Mouse (Mus musculus): ENCODE measurements around the gene Col7a1. TPM values are rescaled to one million over a fixed set of nuclear protein-coding genes. Genes with fewer than 3 reads are reported as not detected.

Col7a1 gene
- total RNA-seq, 2 experiments from 2014 or later = 6.2 to 8.1 TPM

DNA sequence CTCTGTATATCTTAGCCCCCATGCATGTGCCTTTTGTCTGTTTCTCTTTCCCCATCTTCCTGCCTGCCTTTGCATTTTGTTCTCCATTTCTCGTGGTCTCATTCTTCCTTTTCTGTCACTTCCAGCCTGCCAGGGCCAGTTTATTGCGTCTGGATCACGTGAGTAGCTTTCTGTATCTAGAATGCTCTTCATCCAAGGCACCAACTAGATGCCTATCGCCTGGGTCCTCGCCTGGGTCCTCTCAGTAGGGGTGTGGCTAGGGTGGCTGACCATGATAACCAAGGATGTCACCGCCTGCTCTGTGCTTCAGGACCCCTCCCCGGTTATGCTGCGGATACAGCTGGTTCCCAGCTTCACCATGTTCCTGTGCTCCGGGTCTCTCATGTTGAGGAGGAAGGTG is 29.8 kb downstream of the Col7a1 start:
- intact Hi-C loops (cut with DNase I) = no loop called here
- no peak for DNase-seq

DNA sequence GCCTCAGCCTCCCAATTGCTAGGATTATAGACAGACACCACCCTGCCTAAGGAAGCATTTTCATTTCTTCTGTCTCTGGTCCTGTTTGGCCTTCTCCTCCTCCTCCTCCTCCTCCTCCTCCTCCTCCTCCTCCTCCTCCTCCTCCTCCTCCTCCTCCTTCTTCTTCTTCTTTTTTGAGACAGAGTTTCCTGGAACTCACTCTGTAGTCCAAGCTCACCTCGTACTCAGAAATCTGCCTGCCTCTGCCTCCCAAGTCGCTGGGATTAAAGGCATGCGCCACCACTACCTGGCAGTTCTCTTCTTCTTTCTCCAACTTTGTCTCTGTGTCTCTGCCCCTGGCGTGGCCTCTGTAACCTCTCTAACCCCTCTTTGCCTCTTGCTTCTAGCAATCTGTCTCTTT is 32.3 kb downstream of the Col7a1 start, which contains the start of gene Ucn2:
TSS of gene Ucn2 (plus strand) at position 301 of the 400 bp plus-strand sequence.
- no peak for DNase-seq
- intact Hi-C loops (cut with DNase I) = no loop called here

DNA sequence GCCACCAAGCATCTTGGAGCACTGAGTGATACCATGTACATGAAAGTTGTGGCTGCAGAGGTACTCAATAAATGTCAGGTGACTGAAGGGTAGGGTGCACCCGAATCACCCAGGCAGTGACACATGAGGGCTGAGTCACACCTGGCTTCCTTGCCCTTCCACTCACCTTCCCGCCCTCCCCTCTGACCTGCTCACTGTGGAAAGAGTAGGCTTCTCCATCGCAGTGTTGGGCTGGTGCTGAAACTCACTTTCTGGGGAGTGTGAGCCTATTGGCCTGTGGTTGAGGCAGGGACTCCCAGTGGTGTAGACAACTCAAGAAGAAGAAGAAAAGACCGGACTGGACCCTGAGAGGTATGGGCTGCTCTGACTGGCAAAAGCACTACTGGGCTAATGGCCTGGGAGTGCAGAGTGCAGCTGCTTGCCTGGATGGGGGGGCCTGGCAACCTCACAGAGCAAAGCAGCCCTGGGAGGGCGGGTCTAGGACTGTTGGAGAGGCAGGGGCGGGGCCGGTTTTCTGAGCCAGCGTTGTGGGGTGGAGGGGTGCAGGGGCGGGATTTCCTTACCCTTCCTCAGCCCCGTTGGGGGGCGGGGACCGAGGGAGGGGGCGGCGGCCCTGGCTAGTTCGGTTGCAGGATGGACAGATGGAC is 34.4 kb downstream of the Col7a1 start:
- DNase-seq = peak; percentile 68
- intact Hi-C loops (cut with DNase I) = no loop called here

DNA sequence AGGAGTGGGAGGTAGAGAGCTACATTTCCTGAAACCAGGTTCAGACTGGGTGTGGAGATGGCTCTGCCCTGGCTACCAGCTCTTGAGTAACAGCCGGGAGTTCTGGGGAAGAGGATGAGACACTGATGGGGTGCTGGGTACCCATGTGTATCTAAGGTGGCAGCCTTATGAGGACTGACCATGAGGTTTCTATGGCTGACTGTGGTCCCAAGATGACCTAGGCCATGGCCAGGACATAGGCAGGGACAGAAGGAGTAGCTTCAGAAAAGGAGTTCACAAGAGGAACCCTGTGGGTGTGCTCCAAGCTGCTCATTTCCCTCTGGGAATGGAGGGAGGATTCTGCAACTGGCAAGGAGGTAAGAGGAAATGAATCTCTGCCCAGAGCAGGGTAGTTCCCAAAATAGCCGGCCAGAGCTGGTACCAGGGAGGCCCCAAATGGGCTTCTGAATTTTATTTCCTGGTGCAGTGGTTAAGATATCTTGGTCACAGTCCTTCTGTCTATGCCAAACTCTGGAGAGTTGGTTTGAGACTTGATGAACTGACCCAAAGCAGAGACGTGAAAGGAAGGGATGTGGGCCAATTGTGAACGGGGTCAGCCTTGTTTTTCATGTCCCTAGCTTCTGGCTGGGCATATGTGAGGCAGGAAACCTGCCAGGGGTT is 36.5 kb downstream of the Col7a1 start:
- intact Hi-C loops (cut with DNase I) = no loop called here
- DNase-seq = no peak

DNA sequence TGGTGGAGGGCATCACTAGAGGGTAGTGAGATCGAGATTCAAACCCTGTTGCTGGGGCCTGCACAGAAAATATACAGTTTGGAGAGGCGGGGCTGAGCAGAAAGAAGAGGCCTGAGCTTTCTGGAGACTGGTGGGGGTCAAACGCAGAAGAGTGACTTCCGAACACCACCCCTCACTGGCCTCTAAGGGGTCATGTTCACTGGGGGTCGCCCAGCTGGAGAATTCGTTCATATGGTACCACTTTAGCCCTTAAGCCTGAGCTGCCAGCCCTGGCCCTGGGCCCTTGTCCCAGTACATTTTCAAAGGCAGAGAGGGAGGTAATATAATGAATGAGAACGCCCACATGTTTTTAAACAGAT is 37.1 kb downstream of the Col7a1 start:
- intact Hi-C loops (cut with DNase I) = no loop called here
- no peak for DNase-seq

DNA sequence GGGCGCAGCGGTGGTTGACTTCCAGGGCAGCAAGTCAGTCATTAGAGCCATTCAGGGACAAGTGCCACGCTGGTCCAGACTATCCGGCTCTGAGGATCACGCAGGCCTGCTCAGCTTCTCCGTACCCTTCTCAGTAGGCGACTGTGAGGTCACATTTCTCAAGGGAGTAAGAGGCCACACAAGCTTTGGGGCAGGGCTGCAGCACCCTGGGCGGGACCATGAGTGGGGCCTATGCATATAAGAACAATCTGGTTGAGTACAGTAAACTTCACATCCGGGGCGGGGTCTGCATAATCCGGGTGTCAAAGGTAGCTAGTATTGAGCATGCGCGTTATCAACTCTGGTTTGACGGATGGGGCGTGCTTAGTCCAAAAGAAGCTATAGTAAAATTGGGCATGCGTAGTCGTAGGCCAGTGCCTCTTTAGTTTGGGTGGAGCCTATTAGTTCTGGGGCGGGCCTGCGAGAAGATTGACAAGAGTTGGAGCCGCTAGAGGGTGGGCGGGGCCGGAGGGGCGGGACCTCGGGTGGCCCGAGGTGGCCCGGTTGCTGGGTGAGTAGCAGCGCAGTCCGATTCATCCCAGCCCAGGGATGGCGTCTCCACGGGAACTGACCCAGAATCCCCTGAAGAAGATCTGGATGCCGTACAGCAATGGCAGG is 38.2 kb downstream of the Col7a1 start, which contains the start of gene Pfkfb4:
TSS of gene Pfkfb4 (plus strand) at position 351 of the 657 bp plus-strand sequence.
- intact Hi-C loops (cut with DNase I) = no loop called here
- DNase-seq = peak; percentile 96

DNA sequence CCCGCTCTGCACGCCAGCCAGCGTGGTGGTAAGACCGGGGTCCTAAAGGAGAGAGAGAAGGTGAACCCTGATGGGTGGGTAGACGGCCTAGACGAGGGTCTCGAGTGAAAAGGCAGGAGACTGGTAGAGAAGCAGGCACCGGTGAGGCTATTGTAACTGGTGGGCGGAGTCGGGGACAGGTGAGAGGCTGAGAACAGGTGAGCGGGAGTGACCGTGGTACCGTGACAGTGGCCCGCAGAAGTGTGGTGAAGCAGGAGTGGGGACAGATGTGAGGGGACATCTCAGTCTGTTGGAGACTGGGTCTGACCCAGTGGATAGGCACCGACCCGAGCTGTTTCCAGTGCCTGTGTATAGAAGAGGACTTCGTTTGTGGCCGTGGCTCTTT is 38.7 kb downstream of the Col7a1 start:
- intact Hi-C loops (cut with DNase I) = no loop called here
- no peak for DNase-seq

DNA sequence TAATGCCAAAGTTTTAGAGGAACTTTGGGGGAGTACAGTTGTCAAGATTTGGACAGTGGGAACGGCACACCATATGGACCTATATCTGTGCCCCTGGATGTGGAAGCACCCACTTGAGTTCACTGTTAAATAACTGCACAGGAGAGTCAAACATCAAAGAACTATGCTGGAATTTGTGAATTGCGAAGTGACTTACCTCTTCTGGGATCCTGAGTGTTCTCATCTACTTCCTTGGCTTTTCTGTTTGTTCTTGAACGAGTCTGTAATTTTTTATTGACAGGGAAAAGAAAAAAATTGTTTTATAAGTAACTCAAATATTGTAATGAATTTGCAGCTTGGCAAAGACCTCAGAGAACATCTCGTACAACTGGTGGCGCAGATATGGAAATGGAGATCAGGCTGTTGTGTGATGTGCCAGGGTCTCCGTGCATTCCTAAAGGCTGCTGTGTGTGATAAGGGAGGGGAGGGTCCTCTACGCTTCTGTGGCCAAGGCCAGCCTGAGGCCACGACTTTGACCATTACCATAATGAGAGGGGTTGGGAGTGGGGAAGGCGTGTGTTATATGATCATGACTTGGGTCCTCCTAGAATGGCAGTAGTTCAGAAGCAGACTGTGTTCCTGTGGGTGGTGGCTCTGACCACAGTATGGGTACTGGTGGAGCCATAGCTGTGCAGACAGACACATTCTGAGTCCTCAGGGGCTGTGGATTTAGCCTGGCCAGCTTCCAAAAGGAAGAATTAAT is 39.4 kb downstream of the Col7a1 start:
- no peak for DNase-seq
- intact Hi-C loops (cut with DNase I) = no loop called here

DNA sequence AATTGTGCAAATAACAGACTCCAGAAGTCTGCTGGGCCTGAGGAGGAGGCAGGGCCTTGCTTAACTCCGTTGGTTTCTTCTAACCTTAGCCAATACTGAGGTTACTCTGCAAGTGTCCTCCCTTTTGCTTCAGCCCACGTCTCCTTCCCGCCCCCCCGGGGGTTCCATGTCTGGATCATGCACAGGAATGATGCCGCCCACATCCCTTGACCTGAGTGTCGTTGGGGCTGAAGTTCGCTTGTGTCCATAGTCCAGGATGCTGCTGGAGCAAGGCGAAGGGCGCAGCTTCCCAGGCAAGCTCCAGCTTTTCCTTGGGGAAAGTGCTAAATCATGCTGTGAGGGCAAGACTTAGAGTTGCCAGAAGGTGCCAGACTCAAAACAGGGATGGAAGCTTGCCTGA is 43.0 kb downstream of the Col7a1 start:
- intact Hi-C loops (cut with DNase I) = no loop called here
- no peak for DNase-seq

DNA sequence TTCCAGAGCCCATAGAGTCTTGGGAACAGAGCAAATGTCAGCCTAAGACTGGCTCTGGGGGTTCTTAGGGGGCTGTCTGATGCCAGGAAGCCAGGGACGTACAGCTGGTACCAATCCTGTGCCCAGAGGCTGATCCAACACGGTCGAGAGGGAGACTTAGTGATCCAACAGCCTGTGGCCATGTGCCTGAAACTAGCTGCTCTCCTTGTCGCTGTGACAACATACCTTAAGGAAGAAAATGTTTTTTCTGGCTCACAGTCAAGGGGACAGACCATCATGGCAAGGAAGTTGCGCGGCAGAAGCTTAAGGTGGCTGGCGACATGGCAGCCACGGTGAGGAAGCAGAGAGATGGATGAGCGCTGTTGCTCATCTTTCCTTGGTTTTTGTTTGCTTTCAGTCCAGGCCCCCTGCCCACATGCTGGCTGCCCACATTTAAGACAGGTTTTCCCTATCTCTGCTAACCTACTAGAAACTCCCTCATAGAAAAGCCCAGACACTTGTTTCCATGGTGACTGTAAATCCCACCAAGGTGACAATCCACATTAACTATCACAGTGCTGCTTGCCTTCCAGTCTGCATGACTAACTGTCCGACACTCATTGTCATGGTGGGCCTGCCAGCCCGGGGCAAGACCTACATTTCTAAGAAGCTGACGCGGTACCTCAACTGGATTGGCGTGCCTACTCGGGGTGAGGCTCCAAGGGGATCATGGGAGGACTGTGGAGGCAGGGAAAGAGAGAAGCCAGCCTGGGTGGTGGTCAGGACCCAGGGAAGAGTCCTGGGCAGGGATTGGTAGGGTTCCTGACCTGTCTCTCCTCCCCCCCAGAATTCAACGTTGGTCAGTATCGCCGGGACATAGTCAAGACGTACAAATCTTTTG is 45.1 kb downstream of the Col7a1 start:
- intact Hi-C loops (cut with DNase I) = no loop called here
- DNase-seq = no peak

DNA sequence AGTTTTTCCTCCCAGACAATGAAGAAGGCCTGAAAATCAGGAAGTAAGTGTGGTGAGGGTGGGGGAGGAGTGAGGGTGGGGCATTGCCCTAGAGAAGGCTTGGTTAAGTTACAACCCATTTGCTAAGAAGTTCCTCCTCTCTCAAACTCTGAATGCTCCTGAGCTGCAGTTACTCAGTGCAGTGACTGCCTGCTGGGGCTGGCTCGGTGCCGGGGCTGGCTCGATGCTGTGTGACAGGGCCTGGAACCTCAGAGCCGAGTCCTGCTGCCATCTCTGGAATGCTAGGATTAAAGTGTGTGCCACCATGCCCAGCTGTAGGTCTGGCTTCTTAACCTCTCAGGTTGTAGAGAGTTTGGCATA is 45.8 kb downstream of the Col7a1 start:
- peak; percentile 35 for DNase-seq
- intact Hi-C loops (cut with DNase I) = no loop called here

DNA sequence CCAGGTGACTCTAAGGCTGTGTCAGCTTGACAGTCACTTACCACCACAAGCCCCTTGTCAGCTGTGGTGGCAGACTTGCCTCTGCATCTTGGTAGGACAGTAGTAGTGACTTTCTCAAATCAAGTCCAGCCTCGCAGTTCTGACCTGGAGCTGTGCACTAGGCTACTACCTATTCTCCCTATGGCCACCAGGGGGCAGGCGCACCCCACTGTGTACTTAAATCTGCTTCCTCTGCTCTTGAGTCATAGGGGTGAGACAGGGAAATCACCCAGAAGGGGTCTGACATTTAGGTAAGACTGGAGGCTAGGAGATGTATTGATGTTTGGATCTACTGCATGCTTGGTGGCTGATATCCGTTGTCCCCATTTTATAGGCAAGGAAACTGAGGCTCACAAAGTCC is 47.3 kb downstream of the Col7a1 start:
- intact Hi-C loops (cut with DNase I) = loop anchor here (5.0 kb wide), 1 partner anchor 57 kb away; the partner anchor contains the start of gene Trex1
- DNase-seq = peak; percentile 62

DNA sequence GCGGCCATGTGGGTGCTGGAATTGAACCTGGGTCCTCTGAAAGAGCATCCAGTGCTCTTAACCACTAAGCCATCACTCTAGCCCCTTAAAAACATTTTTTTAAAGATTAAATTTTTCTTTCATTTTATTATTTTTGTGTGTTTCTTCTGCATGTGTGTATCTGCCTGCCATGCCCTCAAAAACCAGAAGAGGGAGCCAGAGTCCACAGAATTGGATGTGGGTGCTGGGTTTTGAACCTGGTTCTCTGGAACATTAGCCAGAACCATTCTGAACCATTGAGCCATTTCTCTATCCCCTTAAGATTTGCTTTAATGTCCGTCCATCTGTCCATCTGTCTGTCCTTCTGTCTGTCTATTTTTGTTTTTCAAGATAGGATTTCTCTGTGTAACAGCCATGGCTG is 49.8 kb downstream of the Col7a1 start:
- intact Hi-C loops (cut with DNase I) = loop anchor here (5.0 kb wide), 1 partner anchor 54 kb away; the partner anchor contains the start of gene Trex1

DNA sequence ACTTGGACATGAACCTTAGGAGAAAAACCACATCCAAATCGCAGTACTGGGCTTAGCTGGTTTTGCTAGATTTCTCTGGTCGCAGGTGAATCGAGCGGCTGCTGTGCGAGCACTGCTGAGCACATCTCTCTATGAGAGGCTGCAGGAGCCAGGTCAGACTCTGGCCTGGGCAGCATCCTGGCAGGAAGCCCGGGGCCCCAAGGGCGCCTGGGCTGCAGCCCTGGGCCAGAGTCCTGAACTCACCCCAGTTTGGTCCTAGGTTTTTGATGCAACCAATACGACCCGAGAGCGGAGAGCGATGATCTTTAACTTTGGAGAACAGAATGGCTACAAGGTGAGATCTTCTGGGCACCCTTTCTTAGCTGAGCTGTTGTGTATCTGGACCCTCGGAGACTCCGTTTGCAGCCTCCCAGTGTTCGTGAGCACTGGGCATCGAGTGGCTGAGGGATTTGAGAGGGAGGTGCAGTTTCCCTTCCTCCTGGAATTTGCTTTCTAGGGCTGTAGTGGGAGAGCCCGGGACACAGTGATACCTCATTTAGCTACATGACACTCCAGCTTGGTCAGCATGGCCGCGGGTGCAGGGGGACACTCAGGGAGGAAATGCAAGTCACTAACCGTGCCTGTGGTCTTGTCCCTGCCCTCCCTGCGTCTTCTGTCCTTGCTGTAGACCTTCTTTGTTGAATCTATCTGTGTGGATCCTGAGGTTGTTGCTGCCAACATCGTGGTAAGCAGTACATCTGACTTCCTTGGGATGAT is 53.8 kb downstream of the Col7a1 start:
- intact Hi-C loops (cut with DNase I) = no loop called here
- DNase-seq = no peak

More for the DNA sequence above, 49.8 kb downstream of the Col7a1 start:
- peak; percentile 37 for DNase-seq

DNA sequence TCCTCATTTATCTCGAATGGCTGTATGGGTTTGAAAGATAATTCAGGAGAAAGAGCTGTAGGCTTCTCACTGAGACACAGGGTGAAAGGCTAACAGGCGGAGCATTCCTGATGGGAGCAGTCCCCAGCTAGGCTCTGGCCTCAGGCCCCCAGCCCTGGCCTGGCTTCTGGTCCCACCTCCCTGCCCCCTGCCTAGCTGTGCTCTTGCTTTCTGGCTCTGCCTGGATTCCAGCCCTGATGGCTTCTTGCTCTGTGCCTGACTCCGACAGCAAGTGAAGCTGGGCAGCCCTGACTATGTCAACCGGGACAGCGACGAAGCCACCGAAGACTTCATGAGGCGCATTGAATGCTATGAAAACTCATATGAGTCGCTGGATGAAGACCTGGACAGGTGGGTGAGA is 54.7 kb downstream of the Col7a1 start:
- intact Hi-C loops (cut with DNase I) = no loop called here
- DNase-seq = no peak

DNA sequence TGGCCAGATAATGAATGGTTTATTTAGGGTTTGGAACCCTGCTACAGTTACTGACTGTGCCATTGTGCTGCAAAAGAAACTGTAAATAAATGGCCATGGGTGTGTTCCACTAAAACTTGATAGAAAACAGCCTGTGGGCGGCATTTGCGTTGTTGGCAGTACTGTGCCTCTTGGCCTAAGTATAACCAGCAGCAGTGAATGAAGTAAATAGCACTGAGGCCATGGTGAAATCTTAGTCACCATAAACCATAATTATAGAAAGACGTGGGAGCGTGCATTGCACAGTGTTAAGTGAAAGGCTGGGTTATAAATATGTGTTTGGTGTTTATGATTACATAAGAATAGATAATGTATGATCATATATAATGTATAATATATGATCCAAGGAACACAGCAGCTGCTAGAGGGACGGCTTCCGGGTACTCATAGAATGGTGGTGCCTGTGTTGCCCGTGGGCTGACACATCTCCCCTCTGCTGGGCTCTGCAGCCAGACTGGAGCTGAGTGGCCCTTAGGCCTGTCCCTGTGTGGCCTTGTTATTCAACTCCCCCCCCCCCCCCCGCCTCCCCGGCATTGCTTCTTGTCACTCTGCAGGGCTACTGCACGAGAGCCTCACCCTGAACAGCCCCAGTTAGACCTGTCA is 55.7 kb downstream of the Col7a1 start:
- no peak for DNase-seq
- intact Hi-C loops (cut with DNase I) = no loop called here

DNA sequence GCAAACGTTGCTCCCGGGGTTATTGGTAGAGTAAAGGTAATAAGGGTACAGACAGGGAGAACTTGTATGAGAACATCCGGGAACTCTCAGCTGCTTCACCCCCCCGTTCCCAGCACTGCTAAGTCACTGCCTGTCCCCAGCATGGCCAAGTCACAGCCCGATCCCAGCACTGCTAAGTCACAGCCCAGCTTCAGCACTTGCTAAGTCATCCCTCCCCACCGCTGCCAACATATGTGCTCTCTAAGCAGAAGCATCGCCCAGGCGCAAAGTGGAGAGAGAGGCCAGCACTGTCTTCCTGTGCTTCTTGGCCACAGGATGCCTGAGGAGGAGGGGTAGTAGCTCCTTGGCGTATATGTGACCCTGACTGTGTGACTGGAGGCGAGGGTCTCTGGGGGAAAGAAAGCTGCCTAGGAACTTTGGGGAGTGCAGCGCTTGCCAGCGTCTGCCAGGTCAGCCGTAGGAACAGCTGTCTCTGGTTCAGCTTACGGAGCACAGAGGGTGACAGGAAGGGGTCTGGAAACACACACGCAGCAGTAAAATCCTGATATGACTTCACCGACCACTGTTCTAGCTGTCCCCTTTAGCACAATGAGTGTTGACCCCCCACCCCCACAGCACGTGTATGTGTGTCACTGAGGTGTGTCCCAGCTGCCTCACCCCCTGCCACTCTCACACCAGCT is 56.4 kb downstream of the Col7a1 start:
- peak; percentile 42 for DNase-seq
- intact Hi-C loops (cut with DNase I) = no loop called here

DNA sequence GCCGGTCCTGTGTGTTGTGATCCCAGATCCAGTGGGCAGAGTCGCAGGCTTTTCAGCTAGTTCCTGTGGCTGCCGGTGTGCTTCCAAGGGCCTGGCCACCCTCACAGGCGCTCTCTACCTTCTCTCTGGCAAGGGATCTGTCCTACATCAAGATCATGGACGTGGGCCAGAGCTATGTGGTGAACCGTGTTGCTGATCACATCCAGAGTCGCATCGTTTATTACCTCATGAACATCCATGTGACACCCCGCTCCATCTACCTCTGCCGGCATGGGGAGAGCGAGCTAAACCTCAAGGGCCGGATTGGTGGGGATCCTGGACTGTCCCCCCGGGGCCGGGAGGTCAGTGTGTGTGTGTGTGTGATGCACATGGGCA is 56.9 kb downstream of the Col7a1 start:
- intact Hi-C loops (cut with DNase I) = no loop called here
- DNase-seq = no peak

DNA sequence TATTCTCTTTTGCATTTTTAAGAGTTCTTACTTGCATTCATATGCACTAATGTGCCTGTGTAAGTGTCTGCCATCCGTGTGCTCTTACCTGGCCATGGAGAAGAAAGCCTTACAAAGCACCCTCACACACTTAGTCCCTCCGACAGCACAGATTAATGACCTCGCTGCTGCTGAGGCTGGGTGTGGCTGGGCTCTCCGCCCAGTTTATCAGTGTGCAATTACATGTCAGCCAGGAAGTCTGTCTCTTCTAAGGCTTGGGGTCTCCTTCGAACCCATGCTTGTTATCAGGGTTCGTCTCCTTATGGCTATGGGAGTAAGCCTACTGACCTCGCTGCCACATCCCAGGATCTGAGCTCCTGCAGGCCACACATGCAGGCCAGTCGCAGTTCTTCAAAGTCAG is 62.0 kb downstream of the Col7a1 start:
- no peak for DNase-seq
- intact Hi-C loops (cut with DNase I) = no loop called here

Data from left cerebral cortex, postnatal 4 days (tissue).